Mouse (Mus musculus) v-Abl transformed pro-B cells (cell line): ENCODE measurements around the gene Slc29a3.
"Not testable (repeated sequence)": the region's sequence is repeated elsewhere in the genome, so short reads cannot be mapped to it uniquely, and the experiment has no call there.

Source experiments
- in situ Hi-C, 2 experiments: fragments of 400-800 bp; cut with MboI; formaldehyde crosslinking; loops; one replicate each; pipeline ENCODE4 v1.15.1; 2025; ENCODE audit not compliant: unreplicated experiment in 2 of 2

Gene Slc29a3

GRCm38 (mm10) chr10:60737169-60737728, 15.3 kb downstream of the Slc29a3 start:
- in situ Hi-C loops: loop anchor here in 1 of 2 experiments (25.0 kb wide), 1 partner anchor 600 kb away; no protein-coding TSS in a partner anchor

- in situ Hi-C loops: loop anchor here in 1 of 2 experiments (25.0 kb wide), 1 partner anchor 598 kb away; no protein-coding TSS in a partner anchor
These were observed 16.9 kb downstream of the Slc29a3 start for GRCm38 (mm10) chr10:60735737-60736136.

GRCm38 (mm10) chr10:60733471-60733870, 19.1 kb downstream of the Slc29a3 start:
- in situ Hi-C loops: loop anchor here in 1 of 2 experiments (25.0 kb wide), 1 partner anchor 596 kb away; no protein-coding TSS in a partner anchor

GRCm38 (mm10) chr10:60732397-60732861, 20.2 kb downstream of the Slc29a3 start:
- in situ Hi-C loops: loop anchor here in 1 of 2 experiments (25.0 kb wide), 1 partner anchor 595 kb away; no protein-coding TSS in a partner anchor

- in situ Hi-C loops: loop anchor here in 1 of 2 experiments (25.0 kb wide), 1 partner anchor 594 kb away; no protein-coding TSS in a partner anchor
These were observed 20.9 kb downstream of the Slc29a3 start for GRCm38 (mm10) chr10:60731742-60732141.

GRCm38 (mm10) chr10:60727301-60727700, 25.3 kb downstream of the Slc29a3 start:
- in situ Hi-C loops: loop anchor here in 1 of 2 experiments (25.0 kb wide), 1 partner anchor 590 kb away; no protein-coding TSS in a partner anchor

- in situ Hi-C loops: loop anchor here in 1 of 2 experiments (25.0 kb wide), 1 partner anchor 590 kb away; no protein-coding TSS in a partner anchor
These were observed 25.7 kb downstream of the Slc29a3 start for GRCm38 (mm10) chr10:60726896-60727295.

GRCm38 (mm10) chr10:60724496-60724895, 28.1 kb downstream of the Slc29a3 start:
- in situ Hi-C loops: no loop called here

GRCm38 (mm10) chr10:60723345-60723744, 29.2 kb downstream of the Slc29a3 start:
- in situ Hi-C loops: no loop called here

GRCm38 (mm10) chr10:60721640-60722039, 31.0 kb downstream of the Slc29a3 start:
- in situ Hi-C loops: no loop called here

GRCm38 (mm10) chr10:60720461-60720860, 32.1 kb downstream of the Slc29a3 start:
- in situ Hi-C loops: no loop called here

GRCm38 (mm10) chr10:60718491-60718890, 34.1 kb downstream of the Slc29a3 start:
- in situ Hi-C loops: no loop called here

- in situ Hi-C loops: no loop called here
These were observed 36.1 kb downstream of the Slc29a3 start for GRCm38 (mm10) chr10:60716449-60716848.

GRCm38 (mm10) chr10:60712299-60712698, 40.3 kb downstream of the Slc29a3 start:
- in situ Hi-C loops: not testable (repeated sequence)

GRCm38 (mm10) chr10:60708837-60709236, 43.8 kb downstream of the Slc29a3 start:
- in situ Hi-C loops: no loop called here

- in situ Hi-C loops: no loop called here
These were observed 46.3 kb downstream of the Slc29a3 start for GRCm38 (mm10) chr10:60706268-60706667.

- in situ Hi-C loops: no loop called here
These were observed 47.5 kb downstream of the Slc29a3 start for GRCm38 (mm10) chr10:60705134-60705533.

GRCm38 (mm10) chr10:60697775-60698174, 54.8 kb downstream of the Slc29a3 start:
- in situ Hi-C loops: loop anchor here (5.0 to 10.0 kb wide), 5 partner anchors 55 to 393 kb away; partner anchors contain the start of gene Slc29a3 (in 1 of the 2)

GRCm38 (mm10) chr10:60696975-60697374, 55.6 kb downstream of the Slc29a3 start:
- in situ Hi-C loops: loop anchor here (5.0 to 10.0 kb wide), 5 partner anchors 55 to 392 kb away; partner anchors contain the start of gene Slc29a3 (in 1 of the 2)

GRCm38 (mm10) chr10:60696390-60696789, 56.2 kb downstream of the Slc29a3 start, which contains the start of gene Cdh23:
Gene Cdh23 (minus strand): TSS chr10:60696490.
- in situ Hi-C loops: loop anchor here (5.0 to 10.0 kb wide), 5 partner anchors 56 to 392 kb away; partner anchors contain the start of gene Slc29a3 (in 1 of the 2)

GRCm38 (mm10) chr10:60691671-60692390, 60.8 kb downstream of the Slc29a3 start:
- in situ Hi-C loops: loop anchor here in 1 of 2 experiments (10.0 kb wide), 1 partner anchor 387 kb away; no protein-coding TSS in a partner anchor
